Mouse (Mus musculus) liver, embryonic 16.5 days (tissue): ENCODE measurements around the gene Kndc1. TPM values are rescaled to one million over a fixed set of nuclear protein-coding genes. Genes with fewer than 3 reads are reported as not detected.

ENCODE experiments used
- ATAC-seq: fragments of 200-750 bp; cut with Nextera tagmentation; 2 replicates; pipeline ENCODE4 v1.8.0; 2017; ENCODE audit warnings: low read depth, mild to moderate bottlenecking, moderate number of reproducible peaks, moderate library complexity
- H3K27ac ChIP-seq: fragments of 300-500 bp; sonication (generic); 2 replicates; pipeline ENCODE4 v1.5.1; 2014; ENCODE audit warnings: mild to moderate bottlenecking, low read length
- H3K27me3 ChIP-seq: fragments of 300-500 bp; sonication (generic); 2 replicates; pipeline ENCODE4 v1.6.1; 2014; ENCODE audit warnings: low read depth, low read length, mixed read lengths; ENCODE audit not compliant: control insufficient read depth, insufficient read depth
- H3K36me3 ChIP-seq: fragments of 300-500 bp; sonication (generic); 2 replicates; pipeline ENCODE4 v1.6.1; 2014; ENCODE audit warnings: mild to moderate bottlenecking; ENCODE audit not compliant: control insufficient read depth, insufficient read depth
- H3K4me1 ChIP-seq: fragments of 300-500 bp; sonication (generic); 2 replicates; pipeline ENCODE4 v1.6.1; 2014; ENCODE audit warnings: low read depth, low read length, mixed read lengths; ENCODE audit not compliant: control insufficient read depth
- H3K4me2 ChIP-seq: fragments of 300-500 bp; sonication (generic); 2 replicates; pipeline ENCODE4 v1.6.1; 2014; ENCODE audit warnings: low read depth, low read length, mixed read lengths
- H3K4me3 ChIP-seq: fragments of 300-500 bp; sonication (generic); 2 replicates; pipeline ENCODE4 v1.5.1; 2014; ENCODE audit warnings: low read depth, mild to moderate bottlenecking, low read length
- H3K9ac ChIP-seq: fragments of 300-500 bp; sonication (generic); 2 replicates; pipeline ENCODE4 v1.6.1; 2014; ENCODE audit warnings: low read depth, low read length
- H3K9me3 ChIP-seq: fragments of 300-500 bp; sonication (generic); replicated peaks from 2 replicates; pipeline ENCODE4 v1.6.1; 2016; ENCODE audit warnings: low read length; ENCODE audit not compliant: control insufficient read depth
- WGBS: fragments of 180-500 bp; shearing (Covaris S2); extraction: QIAGEN DNeasy Blood & Tissue Kit; methylation state at CpG from one replicate; pipeline ENCODE4 v1.1.7; 2014; ENCODE audit not compliant: insufficient replicate concordance; 5-methylcytosine and 5-hydroxymethylcytosine counted together
- polyA plus RNA-seq: library from polyadenylated mRNA; unstranded; fragments of >200 nt; fragmentation: Nextera tagmentation; extraction: Ambion mirVana; gene quantifications from 2 replicates; pipeline ENCODE4 v1.2.1, GENCODE M21; 2015

Gene Kndc1
- polyA plus RNA-seq, 1 experiment from 2014 or later = not detected

- Histone ChIP-seq H3K9me3 (no peaks in the 10 kb centered on the region), H3K9ac (no peak overlapping the region), H3K4me2 (no peak overlapping the region), H3K4me3 (no peak overlapping the region), H3K4me1 (no peaks in the 10 kb centered on the region), H3K27ac (no peak overlapping the region), H3K36me3 (no peaks in the 10 kb centered on the region), H3K27me3 (peaks cover 42% of the 10 kb centered on the region)
- 46% methylated on average over 16 of the region's 16 CpGs for WGBS
- no peak for ATAC-seq
These were observed 46.1 kb downstream of the Kndc1 start for GRCm38 (mm10) chr7:139940476-139941209.

GRCm38 (mm10) chr7:139943674-139944281 lies 49.3 kb downstream of the Kndc1 start, which contains the start of gene Utf1:
TSS of gene Utf1 (plus strand) at chr7:139943789.
- no peaks in the 10 kb centered on the region for H3K4me1 ChIP-seq
- H3K9ac ChIP-seq = no peak within 1 kb of the TSS
- H3K36me3 ChIP-seq = no peaks in the 10 kb centered on the region
- peaks cover 60% of the 10 kb centered on the region for H3K27me3 ChIP-seq
- WGBS = 1% methylated on average over 59 of the region's 59 CpGs
- H3K9me3 ChIP-seq = no peaks in the 10 kb centered on the region
- H3K4me2 ChIP-seq = peak within 1 kb of the TSS; percentile 27
- ATAC-seq = no peak
- H3K27ac ChIP-seq = no peak within 1 kb of the TSS
- H3K4me3 ChIP-seq = peak within 1 kb of the TSS; percentile 26

- H3K36me3 ChIP-seq = no peaks in the 10 kb centered on the region
- no peak overlapping the region for H3K9ac ChIP-seq
- H3K27me3 ChIP-seq = peaks cover 62% of the 10 kb centered on the region
- H3K4me1 ChIP-seq = no peaks in the 10 kb centered on the region; the same call in 1 of the 2 replicates
- peak overlapping the region; percentile 27 for H3K4me2 ChIP-seq
- H3K9me3 ChIP-seq = no peaks in the 10 kb centered on the region
- no peak for ATAC-seq
- H3K27ac ChIP-seq = no peak overlapping the region
- peak overlapping the region; percentile 26 for H3K4me3 ChIP-seq
- 3% methylated on average over 68 of the region's 68 CpGs for WGBS
These were observed 50.1 kb downstream of the Kndc1 start for GRCm38 (mm10) chr7:139944291-139945240.

- Histone ChIP-seq H3K27me3 (peaks cover 62% of the 10 kb centered on the region), H3K4me2 (no peak overlapping the region), H3K27ac (no peak overlapping the region), H3K4me1 (no peaks in the 10 kb centered on the region; the same call in 1 of the 2 replicates), H3K9ac (no peak overlapping the region), H3K36me3 (no peaks in the 10 kb centered on the region), H3K9me3 (no peaks in the 10 kb centered on the region), H3K4me3 (no peak overlapping the region)
- no peak for ATAC-seq
- 21% methylated on average over 5 of the region's 5 CpGs for WGBS
These were observed 51.0 kb downstream of the Kndc1 start for GRCm38 (mm10) chr7:139945516-139945915.

GRCm38 (mm10) chr7:139946032-139946431 lies 51.5 kb downstream of the Kndc1 start:
- H3K36me3 ChIP-seq = no peaks in the 10 kb centered on the region
- no peak overlapping the region for H3K4me3 ChIP-seq
- H3K27ac ChIP-seq = no peak overlapping the region
- WGBS = 26% methylated on average over 5 of the region's 5 CpGs
- H3K4me2 ChIP-seq = no peak overlapping the region
- no peaks in the 10 kb centered on the region; the same call in none of the 2 replicates for H3K4me1 ChIP-seq
- no peak overlapping the region for H3K9ac ChIP-seq
- no peak for ATAC-seq
- no peaks in the 10 kb centered on the region for H3K9me3 ChIP-seq
- peaks cover 62% of the 10 kb centered on the region for H3K27me3 ChIP-seq

GRCm38 (mm10) chr7:139949893-139950282 lies 55.4 kb downstream of the Kndc1 start:
- ATAC-seq = peak; percentile 53; the same call in 1 of the 2 replicates
- Histone ChIP-seq H3K4me1 (no peaks in the 10 kb centered on the region; the same call in none of the 2 replicates), H3K4me3 (peak overlapping the region; percentile 63), H3K27me3 (peaks cover 28% of the 10 kb centered on the region), H3K9me3 (no peaks in the 10 kb centered on the region), H3K27ac (no peak overlapping the region), H3K36me3 (no peaks in the 10 kb centered on the region), H3K4me2 (peak overlapping the region; percentile 71), H3K9ac (peak overlapping the region; percentile 59)
- WGBS = under 1% methylated on average over 15 of the region's 15 CpGs

- under 1% methylated on average over 33 of the region's 33 CpGs for WGBS
- peak; percentile 72 for ATAC-seq
These were observed 55.9 kb downstream of the Kndc1 start for GRCm38 (mm10) chr7:139950283-139950971.

GRCm38 (mm10) chr7:139951079-139951478 lies 56.6 kb downstream of the Kndc1 start:
- Histone ChIP-seq H3K4me3 (peak overlapping the region; percentile 63), H3K9me3 (no peaks in the 10 kb centered on the region), H3K27me3 (peaks cover 16% of the 10 kb centered on the region), H3K36me3 (no peaks in the 10 kb centered on the region), H3K9ac (peak overlapping the region; percentile 59; the same call in 1 of the 2 replicates), H3K4me2 (peak overlapping the region; percentile 71), H3K4me1 (peaks cover 5% of the 10 kb centered on the region), H3K27ac (no peak overlapping the region)
- ATAC-seq = no peak
- WGBS = 4% methylated on average over 16 of the region's 16 CpGs

More at GRCm38 (mm10) chr7:139950283-139950971, 55.9 kb downstream of the Kndc1 start:
- Histone ChIP-seq H3K4me3 (peak overlapping the region; percentile 63), H3K27me3 (peaks cover 22% of the 10 kb centered on the region), H3K9me3 (no peaks in the 10 kb centered on the region), H3K27ac (no peak overlapping the region), H3K36me3 (no peaks in the 10 kb centered on the region), H3K4me1 (no peaks in the 10 kb centered on the region; the same call in none of the 2 replicates), H3K9ac (peak overlapping the region; percentile 59), H3K4me2 (peak overlapping the region; percentile 71)
